Mouse (Mus musculus): ENCODE measurements around the gene Esrrb. TPM values are rescaled to one million over a fixed set of nuclear protein-coding genes. Genes with fewer than 3 reads are reported as not detected.

Esrrb gene
- total and polyA plus RNA-seq, 3 experiments = 14.3 to 33.8 (median 21.9) TPM

- no peak for DNase-seq
- no peaks in the 10 kb centered on the region for H3K27me3 ChIP-seq (ENCODE audit: control insufficient read depth, insufficient read depth, low read length)
- H3K36me3 ChIP-seq (ENCODE audit: control insufficient read depth, insufficient read depth, low read length) = no peaks in the 10 kb centered on the region
- no peak overlapping the region for H3K4me3 ChIP-seq
- TF ChIP-seq POLR2A (IDR thresholded peaks at IDR 0.05; ENCODE audit: insufficient read depth, low read depth, low read length) (no peak), CTCF (IDR thresholded peaks at IDR 0.05) (no peak), EP300 (IDR thresholded peaks at IDR 0.05; ENCODE audit: insufficient read depth, low read depth, low read length) (no peak)
- intact Hi-C loops (cut with DNase I) = loop anchor here (10.0 kb wide), 1 partner anchor 63 kb away; no protein-coding TSS in a partner anchor
- no peaks in the 10 kb centered on the region; the same call in 1 of the 2 replicates for H3K4me1 ChIP-seq (ENCODE audit: control insufficient read depth, insufficient read depth, low read length)
- no peak overlapping the region for H3K27ac ChIP-seq
- H3K9ac ChIP-seq (ENCODE audit: low read depth, low read length) = no peak overlapping the region
- H3K79me2 ChIP-seq (replicated peaks; ENCODE audit: control insufficient read depth, insufficient read depth, low read length) = no peaks in the 10 kb centered on the region
These were observed 176.9 kb downstream of the Esrrb start for GRCm38 (mm10) chr12:86537799-86538198.

- no peaks in the 10 kb centered on the region for H3K79me2 ChIP-seq (replicated peaks; ENCODE audit: control insufficient read depth, insufficient read depth, low read length)
- WGBS = 36% methylated on average over 4 of the region's 4 CpGs
- no peak overlapping the region for H3K27ac ChIP-seq
- H3K4me3 ChIP-seq = no peak overlapping the region
- DNase-seq = peak in 1 of 2 experiments; percentile 27
- no peak overlapping the region for H3K9ac ChIP-seq (ENCODE audit: low read depth, low read length)
- H3K36me3 ChIP-seq (ENCODE audit: control insufficient read depth, insufficient read depth, low read length) = no peaks in the 10 kb centered on the region
- no peaks in the 10 kb centered on the region; the same call in 1 of the 2 replicates for H3K4me1 ChIP-seq (ENCODE audit: control insufficient read depth, insufficient read depth, low read length)
- intact Hi-C loops (cut with DNase I) = loop anchor here (10.0 kb wide), 1 partner anchor 64 kb away; no protein-coding TSS in a partner anchor
- H3K27me3 ChIP-seq (ENCODE audit: control insufficient read depth, insufficient read depth, low read length) = no peaks in the 10 kb centered on the region
- TF ChIP-seq POLR2A (IDR thresholded peaks at IDR 0.05; ENCODE audit: insufficient read depth, low read depth, low read length) = no peak
- no peak for TF ChIP-seq EP300 (IDR thresholded peaks at IDR 0.05; ENCODE audit: insufficient read depth, low read depth, low read length)
- no peak for TF ChIP-seq CTCF (IDR thresholded peaks at IDR 0.05)
These were observed 177.8 kb downstream of the Esrrb start for GRCm38 (mm10) chr12:86538711-86539110.

- no peaks in the 10 kb centered on the region; the same call in 1 of the 2 replicates for H3K4me1 ChIP-seq (ENCODE audit: control insufficient read depth, insufficient read depth, low read length)
- no peaks in the 10 kb centered on the region for H3K36me3 ChIP-seq (ENCODE audit: control insufficient read depth, insufficient read depth, low read length)
- H3K27me3 ChIP-seq (ENCODE audit: control insufficient read depth, insufficient read depth, low read length) = no peaks in the 10 kb centered on the region
- no peak for DNase-seq
- no peak overlapping the region for H3K4me3 ChIP-seq
- no peak for TF ChIP-seq CTCF (IDR thresholded peaks at IDR 0.05)
- TF ChIP-seq POLR2A (IDR thresholded peaks at IDR 0.05; ENCODE audit: insufficient read depth, low read depth, low read length) = no peak
- TF ChIP-seq EP300 (IDR thresholded peaks at IDR 0.05; ENCODE audit: insufficient read depth, low read depth, low read length) = no peak
- no peak overlapping the region for H3K27ac ChIP-seq
- H3K79me2 ChIP-seq (replicated peaks; ENCODE audit: control insufficient read depth, insufficient read depth, low read length) = no peaks in the 10 kb centered on the region
- WGBS = 61% methylated on average over 4 of the region's 4 CpGs
- H3K9ac ChIP-seq (ENCODE audit: low read depth, low read length) = no peak overlapping the region
- intact Hi-C loops (cut with DNase I) = loop anchor here (10.0 kb wide), 1 partner anchor 65 kb away; no protein-coding TSS in a partner anchor
These were observed 178.6 kb downstream of the Esrrb start for GRCm38 (mm10) chr12:86539511-86539910.

GRCm38 (mm10) chr12:86547808-86548207, 186.9 kb downstream of the Esrrb start:
- Histone ChIP-seq H3K27ac (no peak overlapping the region), H3K9ac (ENCODE audit: low read depth, low read length) (no peak overlapping the region), H3K4me1 (ENCODE audit: control insufficient read depth, insufficient read depth, low read length) (no peaks in the 10 kb centered on the region), H3K27me3 (ENCODE audit: control insufficient read depth, insufficient read depth, low read length) (no peaks in the 10 kb centered on the region), H3K79me2 (replicated peaks; ENCODE audit: control insufficient read depth, insufficient read depth, low read length) (no peaks in the 10 kb centered on the region), H3K4me3 (no peak overlapping the region), H3K36me3 (ENCODE audit: control insufficient read depth, insufficient read depth, low read length) (no peaks in the 10 kb centered on the region)
- TF ChIP-seq CTCF (IDR thresholded peaks at IDR 0.05) = no peak
- no peak for TF ChIP-seq POLR2A (IDR thresholded peaks at IDR 0.05; ENCODE audit: insufficient read depth, low read depth, low read length)
- no peak for TF ChIP-seq EP300 (IDR thresholded peaks at IDR 0.05; ENCODE audit: insufficient read depth, low read depth, low read length)
- intact Hi-C loops (cut with DNase I) = no loop called here
- 22% methylated on average over 8 of the region's 8 CpGs for WGBS
- no peak for DNase-seq

GRCm38 (mm10) chr12:86553037-86553436, 192.1 kb downstream of the Esrrb start:
- H3K36me3 ChIP-seq (ENCODE audit: control insufficient read depth, insufficient read depth, low read length) = no peaks in the 10 kb centered on the region
- no peaks in the 10 kb centered on the region for H3K79me2 ChIP-seq (replicated peaks; ENCODE audit: control insufficient read depth, insufficient read depth, low read length)
- no peak overlapping the region for H3K27ac ChIP-seq
- no peak for DNase-seq
- no peak for TF ChIP-seq EP300 (IDR thresholded peaks at IDR 0.05; ENCODE audit: insufficient read depth, low read depth, low read length)
- no peak for TF ChIP-seq POLR2A (IDR thresholded peaks at IDR 0.05; ENCODE audit: insufficient read depth, low read depth, low read length)
- no peak for TF ChIP-seq CTCF (IDR thresholded peaks at IDR 0.05)
- 77% methylated on average over 10 of the region's 10 CpGs for WGBS
- no peak overlapping the region for H3K9ac ChIP-seq (ENCODE audit: low read depth, low read length)
- no peak overlapping the region for H3K4me3 ChIP-seq
- no peaks in the 10 kb centered on the region for H3K27me3 ChIP-seq (ENCODE audit: control insufficient read depth, insufficient read depth, low read length)
- intact Hi-C loops (cut with DNase I) = no loop called here
- no peaks in the 10 kb centered on the region; the same call in 1 of the 2 replicates for H3K4me1 ChIP-seq (ENCODE audit: control insufficient read depth, insufficient read depth, low read length)

GRCm38 (mm10) chr12:86556796-86557517, 196.0 kb downstream of the Esrrb start:
- H3K36me3 ChIP-seq (ENCODE audit: control insufficient read depth, insufficient read depth, low read length) = no peaks in the 10 kb centered on the region
- DNase-seq = peak in 1 of 2 experiments; percentile 7
- no peaks in the 10 kb centered on the region; the same call in 1 of the 2 replicates for H3K4me1 ChIP-seq (ENCODE audit: control insufficient read depth, insufficient read depth, low read length)
- H3K79me2 ChIP-seq (replicated peaks; ENCODE audit: control insufficient read depth, insufficient read depth, low read length) = no peaks in the 10 kb centered on the region
- WGBS = 16% methylated on average over 10 of the region's 10 CpGs
- intact Hi-C loops (cut with DNase I) = no loop called here
- peak overlapping the region; percentile 40; the same call in 1 of the 2 replicates for H3K27ac ChIP-seq
- H3K27me3 ChIP-seq (ENCODE audit: control insufficient read depth, insufficient read depth, low read length) = no peaks in the 10 kb centered on the region
- no peak overlapping the region for H3K9ac ChIP-seq (ENCODE audit: low read depth, low read length)
- TF ChIP-seq POLR2A (IDR thresholded peaks at IDR 0.05; ENCODE audit: insufficient read depth, low read depth, low read length) (no peak), CTCF (IDR thresholded peaks at IDR 0.05) (no peak), EP300 (IDR thresholded peaks at IDR 0.05; ENCODE audit: insufficient read depth, low read depth, low read length) (no peak)
- H3K4me3 ChIP-seq = no peak overlapping the region
